In the genomic region with DNA sequence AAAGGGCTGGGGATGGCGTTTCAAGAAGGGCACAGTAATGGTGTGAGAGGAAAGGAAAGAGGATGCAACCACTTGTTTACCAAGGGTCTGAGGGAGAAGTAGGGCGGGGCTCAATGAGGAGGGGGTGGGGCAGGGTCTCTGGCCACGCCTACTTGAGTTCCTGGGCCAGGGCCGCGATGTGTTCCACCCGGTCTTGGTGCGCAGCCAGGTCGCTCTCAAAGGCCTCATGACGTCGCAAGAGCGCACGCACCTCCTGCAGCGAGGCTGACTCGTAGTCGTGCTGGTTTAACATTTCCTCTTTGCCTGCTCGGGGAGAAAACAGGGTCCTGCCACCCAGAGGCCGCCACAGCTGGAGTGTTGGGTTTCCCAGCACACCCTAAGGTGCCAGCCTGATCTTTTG, we compare ENCODE assay signal across 8 mouse cellular contexts. TPM values are rescaled to one million over a fixed set of nuclear protein-coding genes. Genes with fewer than 3 reads are reported as not detected.
DNase-seq lines count a peak whose midpoint lies in the region; ATAC-seq and TF ChIP-seq lines count a peak whose summit lies in the region.

No protein-coding gene starts in this region.

- no peak for ATAC-seq in forebrain, postnatal 0 days
- no peak for ATAC-seq in limb, embryonic 11.5 days (ENCODE audit: insufficient number of reproducible peaks, low FRiP score, low TSS enrichment, low read depth)

- H3K27me3 ChIP-seq in forebrain, postnatal 0 days (ENCODE audit: insufficient read depth, low read length), result no peaks in the 10 kb centered on the region
- no peaks in the 10 kb centered on the region for H3K27me3 ChIP-seq in limb, embryonic 11.5 days (ENCODE audit: control insufficient read depth, insufficient read depth, low read length)

- WGBS in forebrain, postnatal 0 days, result 4% methylated on average over 17 of the region's 17 CpGs
- WGBS in limb, embryonic 11.5 days, result 7% methylated on average over 17 of the region's 17 CpGs

- H3K27ac ChIP-seq in forebrain, postnatal 0 days (ENCODE audit: low read depth, low read length), result no peak overlapping the region
- H3K27ac ChIP-seq in limb, embryonic 11.5 days (replicated peaks; ENCODE audit: low read depth, low read length), result no peak overlapping the region

- no peak overlapping the region for H3K4me3 ChIP-seq in forebrain, postnatal 0 days (ENCODE audit: low read depth, low read length)
- H3K4me3 ChIP-seq in limb, embryonic 11.5 days (ENCODE audit: low read depth, low read length), result no peak overlapping the region

- H3K36me3 ChIP-seq in forebrain, postnatal 0 days (ENCODE audit: insufficient read depth), result peaks cover 8% of the 10 kb centered on the region
- no peaks in the 10 kb centered on the region for H3K36me3 ChIP-seq in limb, embryonic 11.5 days (ENCODE audit: control insufficient read depth, insufficient read depth, low read length)

- TF ChIP-seq CTCF in forebrain, postnatal 0 days (IDR thresholded peaks at IDR 0.05; ENCODE audit: low read depth), result no peak

- peak; percentile 28 for DNase-seq in embryo, embryonic 10 days (ENCODE audit: low spot score)
- DNase-seq in embryo, embryonic 10.5 days (ENCODE audit: low spot score), result no peak
- DNase-seq in ES-CJ7 (ENCODE audit: low read depth, low spot score), result peak; percentile 90
- DNase-seq in forebrain, postnatal 0 days, result peak; percentile 28
- peak; percentile 27 for DNase-seq in limb, embryonic 11.5 days (ENCODE audit: low spot score)
- DNase-seq in retina, embryonic 14.5 days (ENCODE audit: low spot score), result peak; percentile 13
- no peak for DNase-seq in spleen, adult 18-20 months
- no peak for DNase-seq in left cerebral cortex, adult 11 months (ENCODE audit: low spot score)

- H3K9me3 ChIP-seq in forebrain, postnatal 0 days (ENCODE audit: low read length), result no peaks in the 10 kb centered on the region
- H3K9me3 ChIP-seq in limb, embryonic 11.5 days (ENCODE audit: control insufficient read depth, low read length), result no peaks in the 10 kb centered on the region

- H3K4me2 ChIP-seq in forebrain, postnatal 0 days (ENCODE audit: low read depth), result 0 out of 2 replicates have a peak overlapping the region, but pooled peaks have one; percentile 5
- H3K4me2 ChIP-seq in limb, embryonic 11.5 days (ENCODE audit: low read depth, severe bottlenecking), result no peak overlapping the region

- H3K4me1 ChIP-seq in forebrain, postnatal 0 days (ENCODE audit: insufficient read depth), result no peaks in the 10 kb centered on the region
- H3K4me1 ChIP-seq in limb, embryonic 11.5 days (ENCODE audit: control insufficient read depth, insufficient read depth, low read length), result no peaks in the 10 kb centered on the region

- no peak overlapping the region; the same call in 1 of the 2 replicates for H3K9ac ChIP-seq in forebrain, postnatal 0 days
- H3K9ac ChIP-seq in limb, embryonic 11.5 days (ENCODE audit: low read length), result no peak overlapping the region

RNA-seq across cellular contexts. Expression of a gene that starts 10.2 kb away (rescaled TPM):
- 81.0 and 117 TPM in 2 replicates for total RNA-seq in forebrain, postnatal 0 days (2014; rRNA removed)
- 74.7 and 79.4 TPM in 2 replicates for polyA plus RNA-seq in forebrain, postnatal 0 days (2015; fragmentation: Nextera tagmentation; extraction: Ambion mirVana)
- 17.7 and 20.2 TPM in 2 replicates for polyA plus RNA-seq in limb, embryonic 11.5 days (2014; fragmentation: Nextera tagmentation; extraction: Ambion mirVana)

RNA-seq across cellular contexts. Expression of a gene that starts 12.6 kb away (rescaled TPM):
- total RNA-seq in forebrain, postnatal 0 days (2014; rRNA removed), result 2.6 and 5.1 TPM in 2 replicates
- polyA plus RNA-seq in forebrain, postnatal 0 days (2015; fragmentation: Nextera tagmentation; extraction: Ambion mirVana), result 1.8 and 2.2 TPM in 2 replicates
- 5.1 and 5.2 TPM in 2 replicates for polyA plus RNA-seq in limb, embryonic 11.5 days (2014; fragmentation: Nextera tagmentation; extraction: Ambion mirVana)

RNA-seq across cellular contexts. Expression of a gene that starts 13.3 kb away (rescaled TPM):
- total RNA-seq in forebrain, postnatal 0 days (2014; rRNA removed), result 22.2 and 24.1 TPM in 2 replicates
- 9.1 and 15.2 TPM in 2 replicates for polyA plus RNA-seq in forebrain, postnatal 0 days (2015; fragmentation: Nextera tagmentation; extraction: Ambion mirVana)
- polyA plus RNA-seq in limb, embryonic 11.5 days (2014; fragmentation: Nextera tagmentation; extraction: Ambion mirVana), result 6.4 and 6.5 TPM in 2 replicates

RNA-seq across cellular contexts. Expression of a gene that starts 26.0 kb away (rescaled TPM):
- 0.92 and 1.1 TPM in 2 replicates for total RNA-seq in forebrain, postnatal 0 days (2014; rRNA removed)
- polyA plus RNA-seq in forebrain, postnatal 0 days (2015; fragmentation: Nextera tagmentation; extraction: Ambion mirVana), result 0.80 and 1.2 TPM in 2 replicates
- not detected in 2 replicates for polyA plus RNA-seq in limb, embryonic 11.5 days (2014; fragmentation: Nextera tagmentation; extraction: Ambion mirVana)

RNA-seq across cellular contexts. Expression of a gene that starts 26.0 kb away (rescaled TPM):
- total RNA-seq in forebrain, postnatal 0 days (2014; rRNA removed), result 27.3 and 35.4 TPM in 2 replicates
- 41.7 and 44.3 TPM in 2 replicates for polyA plus RNA-seq in forebrain, postnatal 0 days (2015; fragmentation: Nextera tagmentation; extraction: Ambion mirVana)
- polyA plus RNA-seq in limb, embryonic 11.5 days (2014; fragmentation: Nextera tagmentation; extraction: Ambion mirVana), result 46.8 and 48.0 TPM in 2 replicates

Comparison
In these comparisons a context has a peak if more than half of its experiments do, and no peak if none do; other contexts are left out.
1. DNase-seq: peak in embryo, embryonic 10 days (single experiment), ES-CJ7 (single experiment), forebrain, postnatal 0 days (single experiment), limb, embryonic 11.5 days (single experiment) and retina, embryonic 14.5 days (single experiment); none in embryo, embryonic 10.5 days (single experiment), spleen, adult 18-20 months (0 of 2) and left cerebral cortex, adult 11 months (single experiment).